7 mouse cellular contexts compared by ENCODE assay signal in genomic region chr7:137310091-137310761, GRCm38 (mm10). TPM values are rescaled to one million over a fixed set of nuclear protein-coding genes. Genes with fewer than 3 reads are reported as not detected.
A peak's percentile ranks its signal among the peaks of the same experiment; 100 is the strongest.
DNase-seq lines count a peak whose midpoint lies in the region; ATAC-seq and TF ChIP-seq lines count a peak whose summit lies in the region.

No protein-coding gene starts in this region.

- ATAC-seq in kidney, postnatal 0 days (replicated peaks; ENCODE audit: low FRiP score, low read depth): no peak
- ATAC-seq in megakaryocyte progenitor cell, adult 5-6 weeks (replicated peaks; ENCODE audit: poor library complexity): no peak

- H3K4me3 ChIP-seq in CH12.LX (replicated peaks in 1 of 3; ENCODE audit: low read depth in 2 of 3, low read length in 2 of 3, poor library complexity in 1 of 3): peak overlapping the region in 2 of 3 experiments; percentile 47 to 60
- peak overlapping the region; percentile 22 for H3K4me3 ChIP-seq in kidney, postnatal 0 days (replicated peaks; ENCODE audit: low read depth, low read length)
- H3K4me3 ChIP-seq in small intestine, adult 2 months (ENCODE audit: low read depth, low read length): peak overlapping the region; percentile 37

- TF ChIP-seq EP300 in CH12.LX (IDR thresholded peaks at IDR 0.05; ENCODE audit: low read length): no peak

- H3K9me3 ChIP-seq in CH12.LX (replicated peaks; ENCODE audit: low read length): peaks cover 30% of the 10 kb centered on the region
- no peaks in the 10 kb centered on the region for H3K9me3 ChIP-seq in kidney, postnatal 0 days (replicated peaks; ENCODE audit: low read length)

- H3K9ac ChIP-seq in CH12.LX (ENCODE audit: insufficient read depth, low read depth): peak overlapping the region; percentile 59
- no peak overlapping the region for H3K9ac ChIP-seq in kidney, postnatal 0 days (ENCODE audit: low read depth, low read length)

- under 1% methylated on average over 47 of the region's 49 CpGs for WGBS in kidney, postnatal 0 days
- 3% methylated on average over 49 of the region's 49 CpGs for WGBS in small intestine, adult 2 months

- in situ Hi-C loops in CH12.LX (cut with MboI; ENCODE audit: low pct_ligation_motif_present, low pct_unique_long_range_greater_than_20kb, low sequenced_read_pairs): no loop called here

- H3K79me2 ChIP-seq in CH12.LX (replicated peaks; ENCODE audit: control insufficient read depth, extremely low read depth, insufficient read depth, poor library complexity, severe bottlenecking): no peaks in the 10 kb centered on the region

- no peak for TF ChIP-seq CTCF in CH12.LX (conservative IDR thresholded peaks at IDR 0.05 in 1 of 2, IDR thresholded peaks at IDR 0.05 in 1 of 2; ENCODE audit: low read depth in 2 of 2, low read length in 2 of 2)
- TF ChIP-seq CTCF in kidney, postnatal 0 days (IDR thresholded peaks at IDR 0.05; ENCODE audit: low read depth): no peak
- TF ChIP-seq CTCF in small intestine, adult 2 months (IDR thresholded peaks at IDR 0.05; ENCODE audit: extremely low read depth, insufficient read length, insufficient replicate concordance, low read depth, low read length): no peak

- peaks cover 0 to 9% of the 10 kb centered on the region in 2 experiments; a peak in 2 of 4 replicates for H3K4me1 ChIP-seq in CH12.LX (ENCODE audit: control insufficient read depth in 1 of 2, insufficient read depth in 2 of 2)
- H3K4me1 ChIP-seq in kidney, postnatal 0 days (replicated peaks; ENCODE audit: insufficient read depth, low read length): peaks cover 26% of the 10 kb centered on the region
- H3K4me1 ChIP-seq in small intestine, adult 2 months (ENCODE audit: control insufficient read depth, insufficient read depth, insufficient read length, low read length): peaks cover 10% of the 10 kb centered on the region

- no peaks in the 10 kb centered on the region for H3K36me3 ChIP-seq in CH12.LX (replicated peaks in 1 of 2; ENCODE audit: control insufficient read depth in 1 of 2, insufficient read depth in 1 of 2, low read length in 1 of 2)
- no peaks in the 10 kb centered on the region for H3K36me3 ChIP-seq in kidney, postnatal 0 days (ENCODE audit: insufficient read depth, low read length)
- H3K36me3 ChIP-seq in small intestine, adult 2 months (ENCODE audit: control insufficient read depth, insufficient read depth, low read length): no peaks in the 10 kb centered on the region

- no peak; the same call in 1 of the 2 replicates for TF ChIP-seq POLR2A in CH12.LX (IDR thresholded peaks at IDR 0.05; ENCODE audit: low read depth, low read length)
- TF ChIP-seq POLR2A in small intestine, adult 2 months (IDR thresholded peaks at IDR 0.05; ENCODE audit: low read depth, low read length): no peak

- H3K27me3 ChIP-seq in CH12.LX (replicated peaks): peaks cover 2% of the 10 kb centered on the region
- H3K27me3 ChIP-seq in kidney, postnatal 0 days (ENCODE audit: insufficient read depth, low read length): peaks cover 63% of the 10 kb centered on the region
- peaks cover 81% of the 10 kb centered on the region for H3K27me3 ChIP-seq in small intestine, adult 2 months (ENCODE audit: control insufficient read depth, insufficient read depth, low read length)

- TF ChIP-seq RAD21 in CH12.LX (IDR thresholded peaks at IDR 0.05; ENCODE audit: low read depth, low read length): no peak

- DNase-seq in CH12.LX (ENCODE audit: extremely low read depth): no peak
- DNase-seq in NIH3T3 (ENCODE audit: low read depth): peak; percentile 83
- DNase-seq in gastrocnemius, postnatal 36 days: peak; percentile 45 to 55
- no peak for DNase-seq in kidney, postnatal 0 days (ENCODE audit: low spot score)
- DNase-seq in spleen, adult 12 weeks (ENCODE audit: low spot score): no peak

- peak overlapping the region; percentile 84 for H3K4me2 ChIP-seq in CH12.LX (ENCODE audit: insufficient read depth, low read depth, poor library complexity, severe bottlenecking)
- peak overlapping the region; percentile 58 for H3K4me2 ChIP-seq in kidney, postnatal 0 days (ENCODE audit: low read length)

- intact Hi-C loops in gastrocnemius, postnatal 36 days (cut with DNase I): no loop called here

- peak overlapping the region; percentile 85 for H3K27ac ChIP-seq in CH12.LX (ENCODE audit: insufficient read depth, low read depth)
- H3K27ac ChIP-seq in kidney, postnatal 0 days: no peak overlapping the region
- H3K27ac ChIP-seq in small intestine, adult 2 months (ENCODE audit: insufficient read depth, low read depth, low read length): no peak overlapping the region

- dilution Hi-C loops in CH12.LX (cut with MboI; ENCODE audit: extremely low pct_ligation_motif_present, extremely low pct_unique_long_range_greater_than_20kb, low sequenced_read_pairs): no loop called here

TF ChIP-seq in CH12.LX, 34 proteins besides CTCF, POLR2A, EP300 and RAD21:
- TF ChIP-seq JUND (conservative IDR thresholded peaks at IDR 0.05; ENCODE audit: low read depth, low read length) (no peak), USF2 (conservative IDR thresholded peaks at IDR 0.05; ENCODE audit: low read depth, low read length) (no peak), TCF12 (IDR thresholded peaks at IDR 0.05; ENCODE audit: low read depth, low read length) (0 out of 2 replicates have a peak, but pooled peaks have one; percentile 15), GABPA (IDR thresholded peaks at IDR 0.05; ENCODE audit: insufficient replicate concordance, low read depth, low read length) (no peak), MXI1 (IDR thresholded peaks at IDR 0.05; ENCODE audit: low read depth, low read length) (peak; percentile 48), MEF2A (IDR thresholded peaks at IDR 0.05; ENCODE audit: borderline replicate concordance, low read depth, low read length) (0 out of 2 replicates have a peak, but pooled peaks have one; percentile 25), KAT2A (IDR thresholded peaks at IDR 0.05; ENCODE audit: insufficient replicate concordance, low read length) (no peak), BHLHE40 (IDR thresholded peaks at IDR 0.05; ENCODE audit: low read depth, low read length) (no peak), NRF1 (IDR thresholded peaks at IDR 0.05; ENCODE audit: low read depth, low read length) (peak; percentile 41; the same call in 1 of the 2 replicates), POLR2AphosphoS2 (IDR thresholded peaks at IDR 0.05; ENCODE audit: low read depth, low read length) (no peak), UBTF (IDR thresholded peaks at IDR 0.05; ENCODE audit: low read depth, low read length) (0 out of 2 replicates have a peak, but pooled peaks have one; percentile 68), PAX5 (IDR thresholded peaks at IDR 0.05; ENCODE audit: low read length) (no peak), ZMIZ1 (IDR thresholded peaks at IDR 0.05; ENCODE audit: low read depth, low read length) (0 out of 2 replicates have a peak, but pooled peaks have one; percentile 36), ZKSCAN1 (IDR thresholded peaks at IDR 0.05; ENCODE audit: borderline replicate concordance, low read depth, low read length) (no peak), ZC3H11A (IDR thresholded peaks at IDR 0.05; ENCODE audit: low read depth, low read length) (no peak), SIN3A (IDR thresholded peaks at IDR 0.05; ENCODE audit: low read length) (peak; percentile 50; the same call in 1 of the 2 replicates), HCFC1 (IDR thresholded peaks at IDR 0.05; ENCODE audit: low read depth, low read length) (no peak), ZNF384 (IDR thresholded peaks at IDR 0.05; ENCODE audit: low read depth, low read length) (peak; percentile 32; the same call in 1 of the 2 replicates), TBP (conservative IDR thresholded peaks at IDR 0.05; ENCODE audit: low read depth, low read length) (no peak), IRF4 (IDR thresholded peaks at IDR 0.05; ENCODE audit: low read depth, low read length) (peak; percentile 59; the same call in 1 of the 2 replicates), MAX (IDR thresholded peaks at IDR 0.05; ENCODE audit: low read length) (0 out of 2 replicates have a peak, but pooled peaks have one; percentile 31), ETS1 (conservative IDR thresholded peaks at IDR 0.05; ENCODE audit: low read depth, low read length) (no peak), E2F4 (IDR thresholded peaks at IDR 0.05; ENCODE audit: insufficient replicate concordance, low read depth, low read length) (no peak), RCOR1 (conservative IDR thresholded peaks at IDR 0.05; ENCODE audit: low read depth, low read length) (no peak), MAZ (IDR thresholded peaks at IDR 0.05; ENCODE audit: low read depth, low read length) (peak; percentile 55; the same call in 1 of the 2 replicates), MYC (IDR thresholded peaks at IDR 0.05; ENCODE audit: low read depth, low read length) (no peak), JUN (IDR thresholded peaks at IDR 0.05; ENCODE audit: insufficient read depth, low read depth, low read length) (no peak), MAFK (IDR thresholded peaks at IDR 0.05; ENCODE audit: insufficient replicate concordance, low read length) (no peak), USF1 (IDR thresholded peaks at IDR 0.05; ENCODE audit: low read depth, low read length) (no peak), NELFE (IDR thresholded peaks at IDR 0.05; ENCODE audit: low read depth, low read length) (peak; percentile 31; the same call in 1 of the 2 replicates), CHD2 (IDR thresholded peaks at IDR 0.05; ENCODE audit: low read length) (peak; percentile 61), SMC3 (IDR thresholded peaks at IDR 0.05; ENCODE audit: low read depth, low read length) (no peak), CHD1 (IDR thresholded peaks at IDR 0.05; ENCODE audit: low read depth, low read length) (no peak), ELF1 (IDR thresholded peaks at IDR 0.05; ENCODE audit: low read depth, low read length) (peak; percentile 36; the same call in 1 of the 2 replicates)
TF ChIP-seq in CH12.LX: peak in this region for 14.

RNA-seq across cellular contexts. Expression of gene Ebf3, which starts 4.0 kb away (rescaled TPM):
- total RNA-seq in CH12.LX (2012; rRNA removed) (0.38 and 0.89 TPM in 2 replicates), CH12.LX (2014; rRNA removed) (not detected in 2 replicates)
- polyA plus RNA-seq in CH12.LX (2012; ENCODE audit: insufficient read length, low read depth): 0.10 and 0.11 TPM in 2 replicates
- total RNA-seq in gastrocnemius, postnatal 36 days (2021): 1 to 10 TPM; 7.1 to 7.6 TPM
- polyA plus RNA-seq in kidney, postnatal 0 days (2015; fragmentation: Nextera tagmentation; extraction: Ambion mirVana): 0.22 and 0.30 TPM in 2 replicates
- 0.50 and 0.70 TPM in 2 replicates for polyA plus RNA-seq in small intestine, adult 2 months (2012; rRNA removed)
- 0.07 TPM in 1 of 2 replicates, not detected in the other for total RNA-seq in megakaryocyte progenitor cell, adult 5-6 weeks (2015)
- total RNA-seq in megakaryocyte progenitor cell, adult 5-6 weeks (2017): 0.12 TPM in 1 of 2 replicates, not detected in the other

Comparison
In these comparisons a context has a peak if more than half of its experiments do, and no peak if none do; other contexts are left out.
1. DNase-seq: peak in NIH3T3 (single experiment) and gastrocnemius, postnatal 36 days (2 of 2); none in CH12.LX (single experiment), kidney, postnatal 0 days (single experiment) and spleen, adult 12 weeks (single experiment).
2. RNA of gene Ebf3, which starts 4.0 kb away (total RNA-seq): 7.1 to 7.6 TPM in gastrocnemius, postnatal 36 days; 0.38 to 0.89 TPM in CH12.LX and 0.07 to 0.12 TPM in megakaryocyte progenitor cell, adult 5-6 weeks; every median in the first group is over 4 times any median in the second.
3. Peak in every context shown above with its lines, with median percentiles within 50 percentile points of each other: H3K4me3 ChIP-seq.